Mouse (Mus musculus): ENCODE results near the gene Eva1b. TPM values are rescaled to one million over a fixed set of nuclear protein-coding genes. Genes with fewer than 3 reads are reported as not detected.

Gene Eva1b
- polyA plus RNA-seq, 1 experiment, result 68.8 TPM

DNA sequence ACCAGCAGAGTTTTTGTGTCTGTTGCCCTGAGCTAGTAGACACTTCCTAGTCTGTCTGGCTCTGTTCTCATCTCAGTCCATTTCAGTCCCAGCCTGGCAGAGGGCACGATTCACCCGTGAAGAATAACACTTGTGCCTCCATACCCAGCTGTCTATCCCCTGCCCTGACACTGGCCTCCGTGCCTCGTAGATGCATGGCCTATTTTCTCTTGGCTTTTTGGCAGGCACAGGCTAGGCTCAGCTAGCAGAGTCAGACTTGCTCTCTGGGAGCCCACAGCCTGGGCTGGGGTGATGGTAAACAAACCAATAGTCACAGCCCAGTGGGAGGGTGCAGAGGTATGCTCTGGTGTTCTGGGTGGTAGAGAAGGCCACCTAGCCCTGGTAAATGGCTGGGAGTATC lies 34.3 kb upstream of the Eva1b start:
- H3K36me3 ChIP-seq (ENCODE audit: control insufficient read depth, insufficient read depth, low read length), result no peaks in the 10 kb centered on the region
- no peaks in the 10 kb centered on the region for H3K27me3 ChIP-seq (replicated peaks; ENCODE audit: control insufficient read depth, insufficient read depth, low read length)
- no peak overlapping the region for H3K4me3 ChIP-seq (ENCODE audit: insufficient read depth, low read depth, low read length)
- no peak for TF ChIP-seq POLR2A (IDR thresholded peaks at IDR 0.05; ENCODE audit: low read depth, low read length)
- TF ChIP-seq CTCF (conservative IDR thresholded peaks at IDR 0.05; ENCODE audit: insufficient read depth, insufficient read length, low read depth, low read length), result no peak
- H3K4me1 ChIP-seq (ENCODE audit: control insufficient read depth, insufficient read depth, low read length), result peaks cover 62% of the 10 kb centered on the region
- H3K27ac ChIP-seq (ENCODE audit: insufficient read depth, low read depth, low read length), result peak overlapping the region; percentile 21; the same call in 1 of the 2 replicates
- WGBS, result 27% methylated on average over 4 of the region's 4 CpGs
- DNase-seq, result no peak

DNA sequence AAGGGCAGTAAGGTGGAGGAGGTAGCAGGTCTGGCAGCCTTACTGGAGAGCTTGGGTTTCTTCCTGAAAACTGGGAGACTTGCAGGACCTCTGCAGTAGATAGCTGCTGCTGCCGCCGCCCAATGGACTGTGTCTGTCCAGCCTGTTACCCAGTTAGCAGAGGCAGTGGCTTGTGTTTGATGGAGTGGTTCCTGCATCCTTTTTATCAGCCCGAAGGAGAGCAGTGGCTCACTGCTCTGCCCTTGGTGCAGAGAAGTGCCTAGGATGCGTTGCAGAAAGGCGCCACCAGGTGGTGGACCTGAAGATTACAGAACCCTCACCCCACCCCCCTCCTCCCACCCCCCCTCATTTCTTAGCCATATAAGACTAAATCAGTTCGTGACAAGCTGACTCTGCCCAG lies 33.6 kb upstream of the Eva1b start:
- 10% methylated on average over 6 of the region's 6 CpGs for WGBS
- peaks cover 55% of the 10 kb centered on the region for H3K4me1 ChIP-seq (ENCODE audit: control insufficient read depth, insufficient read depth, low read length)

DNA sequence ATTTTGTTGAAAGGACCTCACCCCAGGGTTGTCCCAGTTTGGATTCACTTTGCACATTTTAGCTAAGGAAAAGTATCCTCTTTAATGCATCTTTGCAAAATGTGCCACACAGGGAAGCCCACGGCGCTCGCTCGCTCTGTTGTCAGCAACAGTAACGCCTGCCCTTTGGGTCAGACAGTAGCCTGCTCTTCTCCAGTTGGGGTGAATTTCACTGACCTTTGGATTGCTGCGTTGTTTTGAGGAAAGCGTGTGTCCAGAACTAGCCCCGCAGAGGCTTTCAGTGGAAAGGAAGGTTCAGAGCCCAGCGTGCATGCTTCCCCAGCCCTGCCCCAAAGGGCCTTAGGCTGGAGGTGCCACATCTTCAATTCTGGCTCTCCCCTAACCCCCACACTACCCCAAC lies 32.1 kb upstream of the Eva1b start:
- WGBS, result 48% methylated on average over 9 of the region's 9 CpGs

More for the DNA sequence above, 33.6 kb upstream of the Eva1b start:
- peak; percentile 70 for DNase-seq
- Histone ChIP-seq H3K27ac (ENCODE audit: insufficient read depth, low read depth, low read length) (0 out of 2 replicates have a peak overlapping the region, but pooled peaks have one; percentile 36), H3K27me3 (replicated peaks; ENCODE audit: control insufficient read depth, insufficient read depth, low read length) (no peaks in the 10 kb centered on the region), H3K36me3 (ENCODE audit: control insufficient read depth, insufficient read depth, low read length) (no peaks in the 10 kb centered on the region), H3K4me3 (ENCODE audit: insufficient read depth, low read depth, low read length) (no peak overlapping the region)
- TF ChIP-seq POLR2A (IDR thresholded peaks at IDR 0.05; ENCODE audit: low read depth, low read length) (no peak), CTCF (conservative IDR thresholded peaks at IDR 0.05; ENCODE audit: insufficient read depth, insufficient read length, low read depth, low read length) (peak; percentile 70)

DNA sequence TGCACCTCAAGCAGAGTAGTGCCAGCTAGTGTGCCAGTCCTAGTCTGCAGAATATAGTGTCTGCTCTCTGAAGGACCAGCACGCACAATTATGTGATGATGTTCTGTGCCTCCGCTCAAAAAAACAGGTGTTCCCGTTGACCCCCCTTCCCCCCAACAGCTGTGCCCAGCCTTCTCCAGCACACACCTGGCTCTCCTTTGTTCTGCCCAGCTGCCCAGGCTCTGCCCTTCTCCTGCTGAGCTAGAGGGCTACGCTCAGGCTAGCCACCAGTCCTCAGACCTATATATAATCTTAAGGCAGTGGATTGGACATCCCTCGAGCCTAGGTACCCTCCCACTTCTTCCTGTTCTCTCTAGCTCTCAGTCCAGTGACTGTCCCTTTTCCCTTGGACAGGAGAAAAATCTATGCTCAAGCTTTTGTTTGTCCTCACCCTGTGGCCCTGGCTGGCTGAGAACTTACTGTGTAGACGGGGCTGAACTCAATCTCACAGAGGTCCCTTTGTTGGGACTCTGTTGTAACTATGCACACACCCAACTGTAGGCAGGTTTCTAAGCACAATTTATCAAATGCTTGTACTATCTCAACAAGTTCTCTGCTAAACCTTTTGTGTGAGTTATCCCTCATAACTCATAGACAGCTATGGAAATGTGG lies 31.5 kb upstream of the Eva1b start:
- TF ChIP-seq CTCF (conservative IDR thresholded peaks at IDR 0.05; ENCODE audit: insufficient read depth, insufficient read length, low read depth, low read length) (no peak), POLR2A (IDR thresholded peaks at IDR 0.05; ENCODE audit: low read depth, low read length) (no peak)

More for the DNA sequence above, 32.1 kb upstream of the Eva1b start:
- TF ChIP-seq CTCF (conservative IDR thresholded peaks at IDR 0.05; ENCODE audit: insufficient read depth, insufficient read length, low read depth, low read length) (no peak), POLR2A (IDR thresholded peaks at IDR 0.05; ENCODE audit: low read depth, low read length) (no peak)
- Histone ChIP-seq H3K36me3 (ENCODE audit: control insufficient read depth, insufficient read depth, low read length) (no peaks in the 10 kb centered on the region), H3K4me3 (ENCODE audit: insufficient read depth, low read depth, low read length) (no peak overlapping the region), H3K27ac (ENCODE audit: insufficient read depth, low read depth, low read length) (0 out of 2 replicates have a peak overlapping the region, but pooled peaks have one; percentile 22), H3K4me1 (ENCODE audit: control insufficient read depth, insufficient read depth, low read length) (peaks cover 44% of the 10 kb centered on the region), H3K27me3 (replicated peaks; ENCODE audit: control insufficient read depth, insufficient read depth, low read length) (no peaks in the 10 kb centered on the region)
- DNase-seq, result peak; percentile 64

DNA sequence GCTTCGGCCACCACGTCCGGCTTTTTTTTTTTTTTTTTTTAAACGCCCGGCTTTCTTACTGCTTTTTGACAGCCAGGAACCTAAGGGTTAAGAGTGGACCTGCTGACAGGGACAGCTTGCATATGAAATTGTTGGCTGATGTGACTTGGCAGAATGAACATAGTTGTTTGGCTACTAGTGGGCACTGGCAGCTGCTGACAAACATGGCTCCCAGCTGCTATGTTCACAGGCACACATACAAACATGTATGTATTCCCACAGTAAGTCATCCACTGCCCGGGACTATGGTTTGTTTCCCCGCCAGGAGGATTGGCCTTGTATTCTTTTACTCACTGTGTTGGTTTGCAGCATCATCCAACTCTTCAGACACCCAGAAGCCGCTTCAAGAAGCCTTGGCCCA lies 30.4 kb upstream of the Eva1b start:
- H3K4me3 ChIP-seq (ENCODE audit: insufficient read depth, low read depth, low read length), result no peak overlapping the region
- H3K4me1 ChIP-seq (ENCODE audit: control insufficient read depth, insufficient read depth, low read length), result peaks cover 35% of the 10 kb centered on the region
- TF ChIP-seq CTCF (conservative IDR thresholded peaks at IDR 0.05; ENCODE audit: insufficient read depth, insufficient read length, low read depth, low read length) (no peak), POLR2A (IDR thresholded peaks at IDR 0.05; ENCODE audit: low read depth, low read length) (no peak)
- no peaks in the 10 kb centered on the region for H3K27me3 ChIP-seq (replicated peaks; ENCODE audit: control insufficient read depth, insufficient read depth, low read length)
- H3K27ac ChIP-seq (ENCODE audit: insufficient read depth, low read depth, low read length), result no peak overlapping the region
- H3K36me3 ChIP-seq (ENCODE audit: control insufficient read depth, insufficient read depth, low read length), result no peaks in the 10 kb centered on the region; the same call in 1 of the 2 replicates
- no peak for DNase-seq
- WGBS, result 82% methylated on average over 8 of the region's 8 CpGs

More for the DNA sequence above, 31.5 kb upstream of the Eva1b start:
- 47% methylated on average over 6 of the region's 6 CpGs for WGBS
- DNase-seq, result no peak
- H3K4me1 ChIP-seq (ENCODE audit: control insufficient read depth, insufficient read depth, low read length), result peaks cover 38% of the 10 kb centered on the region
- no peaks in the 10 kb centered on the region for H3K27me3 ChIP-seq (replicated peaks; ENCODE audit: control insufficient read depth, insufficient read depth, low read length)
- H3K4me3 ChIP-seq (ENCODE audit: insufficient read depth, low read depth, low read length), result no peak overlapping the region
- H3K27ac ChIP-seq (ENCODE audit: insufficient read depth, low read depth, low read length), result 0 out of 2 replicates have a peak overlapping the region, but pooled peaks have one; percentile 10
- no peaks in the 10 kb centered on the region for H3K36me3 ChIP-seq (ENCODE audit: control insufficient read depth, insufficient read depth, low read length)

DNA sequence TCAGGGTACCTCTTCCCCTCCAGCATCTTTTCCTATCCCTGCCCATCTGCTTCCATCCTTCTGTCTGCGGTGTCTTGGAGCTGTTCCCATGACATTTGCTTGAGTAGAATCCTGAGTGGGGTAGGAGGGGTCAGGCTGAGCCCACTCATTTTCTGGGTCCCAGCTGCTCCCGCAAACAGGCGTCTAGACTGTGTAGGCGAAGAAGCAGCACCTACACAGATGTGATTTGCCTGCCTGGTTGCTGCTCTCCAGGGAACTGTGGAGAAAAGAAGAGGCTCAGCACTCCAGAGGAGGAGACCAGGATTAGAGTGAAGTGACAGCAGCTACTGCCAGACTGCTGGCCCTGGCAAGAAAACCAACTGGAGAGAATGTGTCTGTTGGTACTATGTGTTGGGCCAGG lies 28.9 kb upstream of the Eva1b start:
- H3K4me1 ChIP-seq (ENCODE audit: control insufficient read depth, insufficient read depth, low read length), result peaks cover 28% of the 10 kb centered on the region
- DNase-seq, result no peak
- TF ChIP-seq CTCF (conservative IDR thresholded peaks at IDR 0.05; ENCODE audit: insufficient read depth, insufficient read length, low read depth, low read length) (no peak), POLR2A (IDR thresholded peaks at IDR 0.05; ENCODE audit: low read depth, low read length) (no peak)
- H3K27ac ChIP-seq (ENCODE audit: insufficient read depth, low read depth, low read length), result no peak overlapping the region
- 83% methylated on average over 4 of the region's 4 CpGs for WGBS
- no peaks in the 10 kb centered on the region for H3K27me3 ChIP-seq (replicated peaks; ENCODE audit: control insufficient read depth, insufficient read depth, low read length)
- no peak overlapping the region for H3K4me3 ChIP-seq (ENCODE audit: insufficient read depth, low read depth, low read length)
- no peaks in the 10 kb centered on the region; the same call in 1 of the 2 replicates for H3K36me3 ChIP-seq (ENCODE audit: control insufficient read depth, insufficient read depth, low read length)

DNA sequence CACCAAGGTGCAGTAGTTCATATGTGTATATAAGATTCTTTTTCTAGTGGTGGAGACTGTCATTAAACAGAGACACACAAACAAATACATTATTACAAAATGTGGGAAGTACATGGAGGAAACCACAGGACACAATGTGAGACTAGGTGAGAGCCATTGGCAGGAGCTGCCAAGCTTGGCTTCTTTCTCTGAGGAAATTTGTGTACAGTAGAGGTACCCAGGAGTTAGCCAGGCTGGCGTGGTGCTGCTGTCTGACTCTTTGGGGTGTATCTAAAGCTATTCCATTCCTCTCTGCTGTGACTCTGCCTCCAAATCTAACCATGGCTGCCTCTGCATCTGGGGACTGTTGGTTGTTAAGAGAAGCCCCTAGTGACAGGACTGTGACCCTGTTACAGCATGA lies 28.5 kb upstream of the Eva1b start:
- Histone ChIP-seq H3K4me3 (ENCODE audit: insufficient read depth, low read depth, low read length) (no peak overlapping the region), H3K27ac (ENCODE audit: insufficient read depth, low read depth, low read length) (no peak overlapping the region), H3K36me3 (ENCODE audit: control insufficient read depth, insufficient read depth, low read length) (no peaks in the 10 kb centered on the region; the same call in 1 of the 2 replicates), H3K27me3 (replicated peaks; ENCODE audit: control insufficient read depth, insufficient read depth, low read length) (no peaks in the 10 kb centered on the region), H3K4me1 (ENCODE audit: control insufficient read depth, insufficient read depth, low read length) (peaks cover 24% of the 10 kb centered on the region)
- 89% methylated on average over 1 of the region's 1 CpGs for WGBS
- TF ChIP-seq CTCF (conservative IDR thresholded peaks at IDR 0.05; ENCODE audit: insufficient read depth, insufficient read length, low read depth, low read length) (no peak), POLR2A (IDR thresholded peaks at IDR 0.05; ENCODE audit: low read depth, low read length) (no peak)
- DNase-seq, result no peak
